Mouse (Mus musculus): ENCODE measurements around the gene Rbfox1. TPM values are rescaled to one million over a fixed set of nuclear protein-coding genes. Genes with fewer than 3 reads are reported as not detected.
A peak's percentile ranks its signal among the peaks of the same experiment; 100 is the strongest.

Gene Rbfox1
- total and polyA plus RNA-seq, 3 experiments = not detected

DNA sequence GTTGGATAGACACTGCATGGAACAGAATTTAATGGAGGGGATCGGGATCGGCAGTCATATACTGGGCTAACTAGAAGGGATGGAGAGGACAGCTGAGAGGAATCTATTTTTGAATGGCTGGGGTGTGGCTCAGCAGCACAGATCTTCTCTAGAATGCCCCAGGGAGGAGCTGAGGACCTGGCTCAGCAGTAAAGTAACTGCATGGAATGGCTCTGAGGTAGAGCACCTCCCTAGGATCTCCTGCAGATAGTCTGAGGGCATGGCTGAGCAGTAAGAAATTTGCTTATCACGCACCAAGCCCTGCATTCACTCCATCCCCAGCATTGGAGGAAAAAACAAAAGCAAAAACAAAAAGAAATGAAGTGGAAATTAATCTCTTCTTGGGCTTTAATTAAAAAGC lies 225.0 kb downstream of the Rbfox1 start:
- no peak for ATAC-seq (ENCODE audit: extremely low read depth, insufficient number of reproducible peaks, low FRiP score, poor library complexity, severe bottlenecking)
- Histone ChIP-seq H3K27me3 (ENCODE audit: insufficient read depth, low read length) (no peaks in the 10 kb centered on the region), H3K36me3 (replicated peaks) (no peaks in the 10 kb centered on the region), H3K9me3 (replicated peaks) (peaks cover 17% of the 10 kb centered on the region), H3K4me1 (ENCODE audit: insufficient read depth, low read depth, low read length) (no peaks in the 10 kb centered on the region), H3K4me3 (ENCODE audit: low read depth, low read length) (no peak overlapping the region)
- no peak for DNase-seq (ENCODE audit: low spot score)
- TF ChIP-seq GATA2 (IDR thresholded peaks at IDR 0.05; ENCODE audit: borderline replicate concordance, low read depth, low read length) = no peak
- TF ChIP-seq TAL1 (conservative IDR thresholded peaks at IDR 0.05; ENCODE audit: low read depth, low read length) = no peak
- no peak for TF ChIP-seq CTCF (IDR thresholded peaks at IDR 0.05; ENCODE audit: low read depth, low read length)
- TF ChIP-seq POLR2AphosphoS5 (IDR thresholded peaks at IDR 0.05; ENCODE audit: insufficient replicate concordance, low read depth, low read length) = no peak
- no peak for TF ChIP-seq GATA1 (IDR thresholded peaks at IDR 0.05; ENCODE audit: borderline replicate concordance, low read length)

DNA sequence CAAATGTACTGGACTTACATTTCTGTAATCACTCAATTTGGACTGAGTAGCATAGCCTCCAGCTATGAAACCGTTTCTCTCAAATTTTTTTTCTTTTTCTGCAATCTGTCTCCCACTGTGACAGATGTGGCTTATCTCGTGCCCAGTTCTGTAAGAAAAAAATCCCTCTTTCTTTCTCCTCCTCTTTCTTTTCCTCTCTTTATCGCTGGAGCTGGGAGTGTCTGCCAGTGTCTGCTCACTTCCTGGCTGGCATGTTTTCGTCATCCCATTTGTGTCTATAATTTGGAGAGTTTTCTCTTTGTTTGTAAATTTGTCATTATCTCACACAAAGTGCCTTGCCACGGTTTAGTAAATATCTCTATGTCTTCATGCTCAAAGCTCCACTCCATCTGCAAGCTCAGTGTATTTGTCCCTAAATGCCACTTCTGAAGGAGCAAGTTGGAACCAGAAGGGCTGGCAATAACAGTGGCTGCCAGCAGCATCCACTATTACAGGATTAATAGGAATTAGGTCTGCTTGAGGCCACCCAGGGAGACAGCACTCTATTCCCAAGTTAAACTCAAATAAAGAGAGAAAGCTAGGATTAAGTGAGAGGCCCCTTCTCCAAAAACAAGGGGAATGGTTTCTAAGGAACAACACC lies 228.8 kb downstream of the Rbfox1 start:
- TF ChIP-seq CTCF (IDR thresholded peaks at IDR 0.05; ENCODE audit: low read depth, low read length) (no peak), GATA1 (IDR thresholded peaks at IDR 0.05; ENCODE audit: borderline replicate concordance, low read length) (no peak), POLR2AphosphoS5 (IDR thresholded peaks at IDR 0.05; ENCODE audit: insufficient replicate concordance, low read depth, low read length) (no peak), GATA2 (IDR thresholded peaks at IDR 0.05; ENCODE audit: borderline replicate concordance, low read depth, low read length) (no peak), TAL1 (conservative IDR thresholded peaks at IDR 0.05; ENCODE audit: low read depth, low read length) (no peak)
- no peaks in the 10 kb centered on the region for H3K4me1 ChIP-seq (ENCODE audit: insufficient read depth, low read depth, low read length)
- H3K4me3 ChIP-seq (ENCODE audit: low read depth, low read length) = no peak overlapping the region
- ATAC-seq (ENCODE audit: extremely low read depth, insufficient number of reproducible peaks, low FRiP score, poor library complexity, severe bottlenecking) (no peak), DNase-seq (ENCODE audit: low spot score) (no peak)
- H3K36me3 ChIP-seq (replicated peaks) = no peaks in the 10 kb centered on the region
- no peaks in the 10 kb centered on the region for H3K27me3 ChIP-seq (ENCODE audit: insufficient read depth, low read length)
- peaks cover 8% of the 10 kb centered on the region for H3K9me3 ChIP-seq (replicated peaks)

DNA sequence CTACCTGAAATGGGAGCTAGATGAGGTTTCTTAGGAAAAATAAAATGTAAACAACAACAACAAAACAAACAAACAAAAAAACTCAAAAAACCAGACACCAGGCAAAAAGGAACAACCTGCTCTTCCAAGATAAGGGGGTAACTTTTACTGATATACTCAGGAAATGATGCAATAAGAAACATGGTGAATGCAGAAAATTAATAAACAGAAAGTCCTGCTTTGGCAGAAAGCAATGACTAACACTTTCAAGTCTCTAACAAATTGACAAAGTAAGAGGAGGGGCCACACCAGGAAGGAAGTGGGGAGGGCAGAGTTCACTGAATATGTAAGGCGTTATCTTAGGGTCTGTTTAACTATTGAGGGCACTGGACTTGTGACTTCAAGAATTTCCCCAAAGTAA lies 234.3 kb downstream of the Rbfox1 start:
- Histone ChIP-seq H3K9me3 (replicated peaks) (peaks cover 17% of the 10 kb centered on the region), H3K4me1 (ENCODE audit: insufficient read depth, low read depth, low read length) (no peaks in the 10 kb centered on the region), H3K27me3 (ENCODE audit: insufficient read depth, low read length) (no peaks in the 10 kb centered on the region), H3K4me3 (ENCODE audit: low read depth, low read length) (no peak overlapping the region), H3K36me3 (replicated peaks) (no peaks in the 10 kb centered on the region)
- ATAC-seq (ENCODE audit: extremely low read depth, insufficient number of reproducible peaks, low FRiP score, poor library complexity, severe bottlenecking) = no peak
- TF ChIP-seq POLR2AphosphoS5 (IDR thresholded peaks at IDR 0.05; ENCODE audit: insufficient replicate concordance, low read depth, low read length) = no peak
- TF ChIP-seq GATA1 (IDR thresholded peaks at IDR 0.05; ENCODE audit: borderline replicate concordance, low read length) = no peak
- no peak for TF ChIP-seq GATA2 (IDR thresholded peaks at IDR 0.05; ENCODE audit: borderline replicate concordance, low read depth, low read length)
- no peak for TF ChIP-seq TAL1 (conservative IDR thresholded peaks at IDR 0.05; ENCODE audit: low read depth, low read length)
- TF ChIP-seq CTCF (IDR thresholded peaks at IDR 0.05; ENCODE audit: low read depth, low read length) = no peak
- DNase-seq (ENCODE audit: low spot score) = no peak

DNA sequence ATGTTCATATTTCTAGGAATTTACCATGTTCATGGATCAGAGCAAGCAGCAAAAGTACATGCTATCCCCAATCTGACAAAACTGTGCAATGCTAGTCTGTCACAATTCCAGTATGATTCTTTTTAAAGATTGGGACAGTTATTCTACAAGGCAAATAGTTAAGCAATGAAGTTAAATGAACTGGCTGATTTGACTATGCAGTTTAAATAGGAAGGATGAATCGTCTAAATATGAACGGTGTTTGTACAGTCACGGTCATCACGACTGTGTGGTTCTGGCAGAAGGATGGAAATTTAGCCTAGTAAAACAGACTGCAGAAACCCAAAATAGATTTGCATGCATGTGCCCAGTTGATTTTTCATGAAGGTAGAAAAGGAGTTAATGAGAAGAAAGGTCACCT lies 236.1 kb downstream of the Rbfox1 start:
- Histone ChIP-seq H3K4me3 (ENCODE audit: low read depth, low read length) (no peak overlapping the region), H3K36me3 (replicated peaks) (no peaks in the 10 kb centered on the region), H3K9me3 (replicated peaks) (peaks cover 21% of the 10 kb centered on the region), H3K4me1 (ENCODE audit: insufficient read depth, low read depth, low read length) (no peaks in the 10 kb centered on the region), H3K27me3 (ENCODE audit: insufficient read depth, low read length) (no peaks in the 10 kb centered on the region)
- ATAC-seq (ENCODE audit: extremely low read depth, insufficient number of reproducible peaks, low FRiP score, poor library complexity, severe bottlenecking) = no peak
- DNase-seq (ENCODE audit: low spot score) = no peak
- TF ChIP-seq GATA2 (IDR thresholded peaks at IDR 0.05; ENCODE audit: borderline replicate concordance, low read depth, low read length) (no peak), GATA1 (IDR thresholded peaks at IDR 0.05; ENCODE audit: borderline replicate concordance, low read length) (no peak), CTCF (IDR thresholded peaks at IDR 0.05; ENCODE audit: low read depth, low read length) (no peak), TAL1 (conservative IDR thresholded peaks at IDR 0.05; ENCODE audit: low read depth, low read length) (no peak), POLR2AphosphoS5 (IDR thresholded peaks at IDR 0.05; ENCODE audit: insufficient replicate concordance, low read depth, low read length) (no peak)

DNA sequence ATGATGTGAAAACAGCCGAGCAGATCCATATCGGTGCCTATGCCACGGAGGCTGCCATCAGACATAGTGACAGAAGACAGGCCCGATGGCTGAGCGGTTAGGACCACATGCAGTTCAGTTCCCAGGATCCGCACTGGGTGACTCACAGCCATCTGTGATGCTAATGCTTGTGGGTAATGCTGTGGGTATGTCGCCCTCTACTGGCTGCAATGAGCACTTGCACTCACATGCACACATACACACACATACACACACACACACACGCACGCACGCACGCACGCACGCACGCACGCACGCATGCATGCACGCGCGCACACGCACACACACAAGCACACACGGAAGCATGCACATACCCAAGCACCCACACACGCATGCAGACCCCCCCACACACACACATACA lies 237.7 kb downstream of the Rbfox1 start:
- H3K9me3 ChIP-seq (replicated peaks) = peaks cover 16% of the 10 kb centered on the region
- TF ChIP-seq GATA1 (IDR thresholded peaks at IDR 0.05; ENCODE audit: borderline replicate concordance, low read length) (no peak), POLR2AphosphoS5 (IDR thresholded peaks at IDR 0.05; ENCODE audit: insufficient replicate concordance, low read depth, low read length) (no peak), TAL1 (conservative IDR thresholded peaks at IDR 0.05; ENCODE audit: low read depth, low read length) (no peak), CTCF (IDR thresholded peaks at IDR 0.05; ENCODE audit: low read depth, low read length) (0 out of 2 replicates have a peak, but pooled peaks have one; percentile 5), GATA2 (IDR thresholded peaks at IDR 0.05; ENCODE audit: borderline replicate concordance, low read depth, low read length) (no peak)
- no peak for ATAC-seq (ENCODE audit: extremely low read depth, insufficient number of reproducible peaks, low FRiP score, poor library complexity, severe bottlenecking)
- no peak for DNase-seq (ENCODE audit: low spot score)
- H3K36me3 ChIP-seq (replicated peaks) = no peaks in the 10 kb centered on the region
- H3K4me3 ChIP-seq (ENCODE audit: low read depth, low read length) = no peak overlapping the region
- no peaks in the 10 kb centered on the region for H3K27me3 ChIP-seq (ENCODE audit: insufficient read depth, low read length)
- H3K4me1 ChIP-seq (ENCODE audit: insufficient read depth, low read depth, low read length) = no peaks in the 10 kb centered on the region

DNA sequence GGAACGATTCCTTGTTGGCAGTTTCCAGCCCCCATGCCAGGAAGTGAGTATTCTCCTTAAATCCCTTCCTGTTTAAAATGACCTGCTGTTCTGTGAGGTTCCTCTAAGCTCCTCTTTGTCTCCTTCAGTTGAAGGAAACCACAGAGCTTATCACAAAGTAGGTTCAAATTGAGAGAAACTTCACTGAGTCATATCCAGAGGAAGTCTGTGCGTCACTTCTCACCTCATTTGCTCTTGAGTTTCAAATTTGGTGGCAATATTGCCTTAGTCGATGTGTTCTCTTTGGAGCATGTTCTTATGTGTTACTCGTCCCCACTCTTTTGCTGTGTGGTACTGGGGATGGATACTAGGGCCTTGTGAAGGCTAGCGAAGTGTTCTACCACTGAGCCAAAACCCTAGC lies 243.2 kb downstream of the Rbfox1 start:
- peaks cover 19% of the 10 kb centered on the region for H3K9me3 ChIP-seq (replicated peaks)
- no peak overlapping the region for H3K4me3 ChIP-seq (ENCODE audit: low read depth, low read length)
- no peak for TF ChIP-seq CTCF (IDR thresholded peaks at IDR 0.05; ENCODE audit: low read depth, low read length)
- no peak for TF ChIP-seq TAL1 (conservative IDR thresholded peaks at IDR 0.05; ENCODE audit: low read depth, low read length)
- ATAC-seq (ENCODE audit: extremely low read depth, insufficient number of reproducible peaks, low FRiP score, poor library complexity, severe bottlenecking) = no peak
- no peaks in the 10 kb centered on the region for H3K36me3 ChIP-seq (replicated peaks)
- no peak for DNase-seq (ENCODE audit: low spot score)
- no peaks in the 10 kb centered on the region for H3K4me1 ChIP-seq (ENCODE audit: insufficient read depth, low read depth, low read length)
- no peaks in the 10 kb centered on the region for H3K27me3 ChIP-seq (ENCODE audit: insufficient read depth, low read length)
